Mouse (Mus musculus) CH12.LX (cell line): Measurements from ENCODE around the gene Olfr74. TPM values are rescaled to one million over a fixed set of nuclear protein-coding genes. Genes with fewer than 3 reads are reported as not detected.

Experiments
- DNase-seq: peaks from one replicate; pipeline ENCODE4 v3.0.0-alpha.2; 2013; ENCODE audit errors: extremely low read depth
- H3K27ac ChIP-seq: 2 replicates; pipeline ENCODE4 v1.5.1; 2012; ENCODE audit warnings: low read depth, mild to moderate bottlenecking, control low read depth, moderate library complexity; ENCODE audit not compliant: insufficient read depth
- H3K27me3 ChIP-seq: replicated peaks from 2 replicates; pipeline ENCODE3; 2012; ENCODE audit warnings: inconsistent platforms
- H3K36me3 ChIP-seq, 2 experiments: replicated peaks in 1 of 2; 2 replicates each; pipeline versions ENCODE3 to v1.6.1; 2012; ENCODE audit warnings: inconsistent platforms in 1 of 2, low read length in 1 of 2, mild to moderate bottlenecking in 1 of 2, mixed read lengths in 1 of 2, moderate library complexity in 1 of 2; ENCODE audit not compliant: control insufficient read depth in 1 of 2, insufficient read depth in 1 of 2
- H3K4me1 ChIP-seq, 2 experiments: 2 replicates each; pipeline ENCODE4 v1.6.1; 2012; ENCODE audit warnings: inconsistent platforms in 1 of 2, moderate library complexity in 1 of 2; ENCODE audit not compliant: insufficient read depth in 2 of 2, control insufficient read depth in 1 of 2
- H3K4me2 ChIP-seq: 2 replicates; pipeline ENCODE4 v1.6.1; 2012; ENCODE audit warnings: low read depth, mild to moderate bottlenecking, control low read depth; ENCODE audit not compliant: poor library complexity, insufficient read depth, severe bottlenecking
- H3K4me3 ChIP-seq, 3 experiments: fragments of 150-350 bp in 1 of 3; sonication (generic) in 1 of 3; replicated peaks in 1 of 3; 2 replicates each; pipeline versions ENCODE3 to v1.5.1; 2011 to 2012; ENCODE audit warnings: low read depth in 2 of 3, low read length in 2 of 3, mild to moderate bottlenecking in 2 of 3, moderate library complexity in 2 of 3, control low read depth in 1 of 3, improper control_type of control experiment in 1 of 3, inconsistent platforms in 1 of 3, mixed read lengths in 1 of 3; ENCODE audit not compliant: poor library complexity in 1 of 3
- H3K79me2 ChIP-seq: replicated peaks from 2 replicates; pipeline ENCODE4 v1.6.1; 2012; ENCODE audit warnings: mild to moderate bottlenecking, moderate library complexity; ENCODE audit not compliant: control insufficient read depth, poor library complexity, insufficient read depth, severe bottlenecking; ENCODE audit errors: extremely low read depth
- H3K9ac ChIP-seq: 2 replicates; pipeline ENCODE4 v1.6.1; 2012; ENCODE audit warnings: low read depth, mild to moderate bottlenecking, control low read depth, moderate library complexity; ENCODE audit not compliant: insufficient read depth
- H3K9me3 ChIP-seq: replicated peaks from 2 replicates; pipeline ENCODE3; 2012; ENCODE audit warnings: low read length, inconsistent platforms, mixed read lengths
- CHD1 ChIP-seq: IDR thresholded peaks from 2 replicates; pipeline ENCODE4 v1.6.1; 2012; ENCODE audit warnings: low read depth, low read length, improper control_type of control experiment, inconsistent platforms
- CHD2 ChIP-seq: IDR thresholded peaks from 2 replicates; pipeline ENCODE4 v1.6.1; 2011; ENCODE audit warnings: low read length, improper control_type of control experiment
- CTCF ChIP-seq, 2 experiments: IDR thresholded peaks in 1 of 2; conservative IDR thresholded peaks in 1 of 2; 2 replicates each; pipeline ENCODE4 v1.5.1; 2011 to 2012; ENCODE audit warnings: low read depth in 2 of 2, low read length in 2 of 2, improper control_type of control experiment in 1 of 2, inconsistent platforms in 1 of 2, mild to moderate bottlenecking in 1 of 2, moderate library complexity in 1 of 2
- ETS1 ChIP-seq: conservative IDR thresholded peaks from 2 replicates; pipeline ENCODE4 v1.6.1; 2012; ENCODE audit warnings: low read depth, mild to moderate bottlenecking, inconsistent platforms, low read length, improper control_type of control experiment, moderate library complexity
- IRF4 ChIP-seq: IDR thresholded peaks from 2 replicates; pipeline ENCODE4 v1.6.1; 2014; ENCODE audit warnings: low read depth, mild to moderate bottlenecking, inconsistent platforms, low read length, improper control_type of control experiment
- JUN ChIP-seq: IDR thresholded peaks from 2 replicates; pipeline ENCODE4 v1.6.1; 2011; ENCODE audit warnings: low read depth, mild to moderate bottlenecking, low read length, improper control_type of control experiment, moderate library complexity; ENCODE audit not compliant: insufficient read depth
- MAFK ChIP-seq: IDR thresholded peaks from 2 replicates; pipeline ENCODE4 v1.6.1; 2011; ENCODE audit warnings: low read length, improper control_type of control experiment; ENCODE audit not compliant: insufficient replicate concordance
- MAX ChIP-seq: IDR thresholded peaks from 2 replicates; pipeline ENCODE4 v1.6.1; 2011; ENCODE audit warnings: low read length, improper control_type of control experiment
- MAZ ChIP-seq: IDR thresholded peaks from 2 replicates; pipeline ENCODE4 v1.6.1; 2012; ENCODE audit warnings: low read depth, mild to moderate bottlenecking, inconsistent platforms, low read length, improper control_type of control experiment, moderate library complexity
- MEF2A ChIP-seq: IDR thresholded peaks from 2 replicates; pipeline ENCODE4 v1.6.1; 2014; ENCODE audit warnings: low read depth, mild to moderate bottlenecking, inconsistent platforms, low read length, improper control_type of control experiment, borderline replicate concordance
- MYC ChIP-seq: IDR thresholded peaks from 2 replicates; pipeline ENCODE4 v1.6.1; 2011; ENCODE audit warnings: low read depth, mild to moderate bottlenecking, improper control_type of control experiment, low read length
- NELFE ChIP-seq: IDR thresholded peaks from 2 replicates; pipeline ENCODE4 v1.6.1; 2011; ENCODE audit warnings: low read depth, low read length, improper control_type of control experiment
- NRF1 ChIP-seq: IDR thresholded peaks from 2 replicates; pipeline ENCODE4 v1.6.1; 2014; ENCODE audit warnings: low read depth, mild to moderate bottlenecking, inconsistent platforms, low read length, improper control_type of control experiment, moderate library complexity
- POLR2A ChIP-seq: IDR thresholded peaks from 2 replicates; pipeline ENCODE4 v1.6.1; 2011; ENCODE audit warnings: low read depth, mild to moderate bottlenecking, improper control_type of control experiment, low read length
- POLR2AphosphoS2 ChIP-seq: IDR thresholded peaks from 2 replicates; pipeline ENCODE4 v1.6.1; 2011; ENCODE audit warnings: low read depth, low read length, improper control_type of control experiment
- RAD21 ChIP-seq: IDR thresholded peaks from 2 replicates; pipeline ENCODE4 v1.6.1; 2011; ENCODE audit warnings: low read depth, mild to moderate bottlenecking, low read length, improper control_type of control experiment, moderate library complexity
- SIN3A ChIP-seq: IDR thresholded peaks from 2 replicates; pipeline ENCODE4 v1.6.1; 2012; ENCODE audit warnings: low read length, improper control_type of control experiment, inconsistent platforms
- UBTF ChIP-seq: IDR thresholded peaks from 2 replicates; pipeline ENCODE4 v1.6.1; 2012; ENCODE audit warnings: low read depth, mild to moderate bottlenecking, inconsistent platforms, low read length, improper control_type of control experiment, moderate library complexity
- USF2 ChIP-seq: conservative IDR thresholded peaks from 2 replicates; pipeline ENCODE4 v1.6.1; 2011; ENCODE audit warnings: low read depth, low read length, improper control_type of control experiment
- ZMIZ1 ChIP-seq: IDR thresholded peaks from 2 replicates; pipeline ENCODE4 v1.6.1; 2012; ENCODE audit warnings: low read depth, mild to moderate bottlenecking, inconsistent platforms, low read length, improper control_type of control experiment
- dilution Hi-C: fragments of 300-500 bp; cut with MboI; formaldehyde crosslinking; loops from 2 replicates; pipeline ENCODE4 v1.14.3; 2020; ENCODE audit warnings: low sequenced_read_pairs; ENCODE audit not compliant: extremely low pct_unique_long_range_greater_than_20kb, extremely low pct_ligation_motif_present
- in situ Hi-C: fragments of 300-500 bp; cut with MboI; formaldehyde crosslinking; loops from 3 replicates; pipeline ENCODE4 v1.14.3; 2019; ENCODE audit warnings: low sequenced_read_pairs, low pct_ligation_motif_present, low pct_unique_long_range_greater_than_20kb, mixed read lengths
- polyA plus RNA-seq: library from polyadenylated mRNA; unstranded; fragments of >175 nt; gene quantifications from 2 replicates; pipeline ENCODE4 v1.2.1, GENCODE M21; 2012; ENCODE audit warnings: low read depth; ENCODE audit not compliant: insufficient read length
- total RNA-seq, 2 experiments: library from RNA; depleted of rRNA; stranded (reverse); fragments of 300-350 nt in 1 of 2; fragments of >200 nt in 1 of 2; gene quantifications; 2 replicates each; pipeline ENCODE4 v1.2.3; 2012 to 2014

Gene Olfr74
- total and polyA plus RNA-seq, 3 experiments, result not detected

DNA sequence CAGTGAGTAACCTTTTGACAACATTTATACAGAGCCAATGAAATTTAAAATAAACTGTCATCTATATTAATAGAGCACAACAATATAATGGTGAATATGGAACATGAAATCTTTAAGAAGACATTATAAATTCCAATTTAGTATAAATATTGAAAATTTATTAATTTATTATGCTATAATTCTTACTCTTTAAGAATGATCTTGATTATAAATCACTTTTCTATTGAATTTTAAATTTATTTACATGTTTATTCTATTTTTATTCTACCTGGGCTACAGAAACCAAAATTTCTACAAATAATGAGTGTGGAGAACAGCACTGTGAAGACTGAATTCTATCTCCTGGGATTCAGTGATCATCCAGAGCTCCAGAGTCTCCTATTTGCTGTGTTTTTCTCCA is 15.3 kb upstream of the Olfr74 start, which contains the start of gene Olfr1158:
Gene Olfr1158 (plus strand): TSS at position 301 of the 400 bp plus-strand sequence.
- H3K4me2 ChIP-seq, result no peak within 1 kb of the TSS
- DNase-seq, result no peak
- H3K79me2 ChIP-seq, result no peaks in the 10 kb centered on the region
- in situ Hi-C loops (no loop called here), dilution Hi-C loops (no loop called here)
- H3K36me3 ChIP-seq, result no peaks in the 10 kb centered on the region
- no peak within 1 kb of the TSS for H3K9ac ChIP-seq
- no peak within 1 kb of the TSS for H3K4me3 ChIP-seq
- no peaks in the 10 kb centered on the region for H3K4me1 ChIP-seq
- no peaks in the 10 kb centered on the region for H3K27me3 ChIP-seq
- H3K27ac ChIP-seq, result no peak within 1 kb of the TSS
- TF ChIP-seq ZMIZ1, result no peak
- no peak for TF ChIP-seq SIN3A
- TF ChIP-seq MAFK, result no peak
- TF ChIP-seq IRF4, result no peak
- no peak for TF ChIP-seq RAD21
- no peak for TF ChIP-seq ETS1
- no peak for TF ChIP-seq MAX
- no peak for TF ChIP-seq POLR2A
- no peak for TF ChIP-seq NELFE
- TF ChIP-seq JUN, result no peak
- TF ChIP-seq, all 38 proteins: peak for 0
- peaks cover 11% of the 10 kb centered on the region for H3K9me3 ChIP-seq

DNA sequence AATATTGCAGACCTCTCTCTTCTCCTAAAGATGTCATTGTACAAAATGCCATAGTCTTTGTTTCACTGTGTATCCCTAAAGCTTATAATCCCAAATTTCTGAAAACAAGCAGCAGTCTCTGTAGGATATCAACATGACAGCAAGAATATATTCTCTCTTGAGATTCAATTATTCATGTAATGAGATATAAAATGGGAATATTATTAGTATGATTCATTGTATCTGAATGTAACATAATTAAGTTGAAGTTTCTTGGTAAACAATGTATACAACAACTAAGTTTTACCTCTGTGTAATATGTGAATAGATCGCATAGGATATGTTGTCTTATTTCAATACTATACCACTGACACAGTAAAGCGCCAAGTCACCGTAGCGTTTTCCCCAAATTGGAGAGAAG is 6.3 kb downstream of the Olfr74 start, which contains the start of gene Olfr1157:
Gene Olfr1157 (minus strand): TSS at position 101 of the 400 bp plus-strand sequence.
- no peak within 1 kb of the TSS for H3K27ac ChIP-seq
- no peak within 1 kb of the TSS for H3K4me2 ChIP-seq
- H3K4me1 ChIP-seq, result no peaks in the 10 kb centered on the region
- TF ChIP-seq CHD2, result no peak
- TF ChIP-seq NRF1, result no peak
- TF ChIP-seq USF2, result no peak
- no peak for TF ChIP-seq CHD1
- no peak for TF ChIP-seq CTCF (conservative IDR thresholded peaks at IDR 0.05 in 1 of 2, IDR thresholded peaks at IDR 0.05 in 1 of 2; ENCODE audit: low read depth in 2 of 2, low read length in 2 of 2)
- TF ChIP-seq UBTF, result no peak
- no peak for TF ChIP-seq ETS1
- TF ChIP-seq MAZ, result no peak
- TF ChIP-seq MYC, result no peak
- no peak for TF ChIP-seq MAFK
- TF ChIP-seq POLR2AphosphoS2, result no peak
- no peak for TF ChIP-seq RAD21
- no peak for TF ChIP-seq POLR2A
- TF ChIP-seq MEF2A, result no peak
- in situ Hi-C loops (no loop called here), dilution Hi-C loops (no loop called here)
- peaks cover 13% of the 10 kb centered on the region for H3K9me3 ChIP-seq
- no peaks in the 10 kb centered on the region for H3K27me3 ChIP-seq
- H3K4me3 ChIP-seq, result no peak within 1 kb of the TSS
- no peaks in the 10 kb centered on the region for H3K36me3 ChIP-seq
- no peaks in the 10 kb centered on the region for H3K79me2 ChIP-seq
- no peak for DNase-seq
- no peak within 1 kb of the TSS for H3K9ac ChIP-seq
